Mouse (Mus musculus): Measurements from ENCODE around the gene Hepacam. TPM values are rescaled to one million over a fixed set of nuclear protein-coding genes. Genes with fewer than 3 reads are reported as not detected.

The Hepacam gene
- polyA plus RNA-seq, 3 experiments from 2014 or later: not detected

GRCm38 (mm10) chr9:37384284-37385182 is 17.4 kb downstream of the Hepacam start:
- ATAC-seq: no peak

- ATAC-seq: no peak
Observed at GRCm38 (mm10) chr9:37390891-37391290, 23.7 kb downstream of the Hepacam start.

- ATAC-seq: no peak
Observed at GRCm38 (mm10) chr9:37392071-37392470, 24.9 kb downstream of the Hepacam start.

DNA sequence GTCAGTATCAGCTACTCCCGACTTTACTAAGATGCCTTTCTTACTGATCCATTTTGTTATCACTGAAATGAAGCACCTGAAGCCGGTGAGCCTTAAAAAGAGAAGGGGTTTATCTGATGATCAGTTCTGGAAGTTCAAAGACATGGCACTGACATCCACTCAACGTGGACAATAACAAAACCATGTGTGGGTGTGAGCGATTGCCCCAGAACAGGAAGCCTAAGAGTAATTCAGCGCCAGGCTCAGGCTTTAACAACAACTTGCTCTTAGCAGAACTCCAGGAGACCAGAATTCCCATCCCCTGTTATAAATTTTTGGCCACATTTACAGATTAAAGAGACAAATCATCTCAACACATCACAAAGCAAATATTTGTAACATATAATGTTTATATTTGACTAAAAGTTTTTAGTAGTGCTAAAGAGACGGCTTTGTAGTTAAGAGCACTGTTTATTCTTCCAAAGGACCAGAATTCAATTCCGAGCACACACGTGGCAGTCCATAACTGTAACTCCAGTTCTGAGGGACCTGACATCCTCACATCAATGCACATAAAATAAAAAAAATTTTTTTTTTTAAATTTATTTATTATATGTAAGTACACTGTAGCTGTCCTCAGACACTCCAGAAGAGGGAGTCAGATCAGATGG is 26.5 kb downstream of the Hepacam start:
- ATAC-seq: no peak

- ATAC-seq: no peak
Observed at GRCm38 (mm10) chr9:37400585-37400984, 33.4 kb downstream of the Hepacam start.

DNA sequence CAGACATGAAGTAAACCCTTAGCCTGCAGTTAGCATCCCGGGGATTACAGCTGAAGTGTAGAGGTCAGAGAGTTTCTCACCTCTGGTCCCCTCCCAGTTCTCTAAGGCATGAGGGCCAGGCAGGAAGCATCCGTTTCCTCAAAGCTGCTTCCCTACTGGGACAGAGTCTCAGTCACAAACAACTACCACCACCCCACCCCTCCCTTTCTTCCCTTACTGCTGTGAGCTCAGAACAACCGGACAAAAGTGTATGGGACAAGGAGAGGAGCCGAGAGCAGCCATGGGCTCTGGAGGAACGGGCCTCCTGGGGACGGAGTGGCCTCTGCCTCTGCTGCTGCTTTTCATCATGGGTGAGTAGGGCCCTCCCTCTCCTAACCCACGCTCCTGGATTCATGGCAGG is 34.7 kb downstream of the Hepacam start, which contains the start of gene Robo4:
Robo4 (plus strand) TSS at position 96 of the 400 bp plus-strand sequence.
- no peak for ATAC-seq

DNA sequence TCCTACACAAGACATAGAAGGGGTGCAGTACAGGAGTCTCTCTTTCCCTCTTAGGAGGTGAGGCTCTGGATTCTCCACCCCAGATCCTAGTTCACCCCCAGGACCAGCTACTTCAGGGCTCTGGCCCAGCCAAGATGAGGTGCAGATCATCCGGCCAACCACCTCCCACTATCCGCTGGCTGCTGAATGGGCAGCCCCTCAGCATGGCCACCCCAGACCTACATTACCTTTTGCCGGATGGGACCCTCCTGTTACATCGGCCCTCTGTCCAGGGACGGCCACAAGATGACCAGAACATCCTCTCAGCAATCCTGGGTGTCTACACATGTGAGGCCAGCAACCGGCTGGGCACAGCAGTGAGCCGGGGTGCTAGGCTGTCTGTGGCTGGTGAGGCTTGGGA is 35.4 kb downstream of the Hepacam start:
- no peak for ATAC-seq

DNA sequence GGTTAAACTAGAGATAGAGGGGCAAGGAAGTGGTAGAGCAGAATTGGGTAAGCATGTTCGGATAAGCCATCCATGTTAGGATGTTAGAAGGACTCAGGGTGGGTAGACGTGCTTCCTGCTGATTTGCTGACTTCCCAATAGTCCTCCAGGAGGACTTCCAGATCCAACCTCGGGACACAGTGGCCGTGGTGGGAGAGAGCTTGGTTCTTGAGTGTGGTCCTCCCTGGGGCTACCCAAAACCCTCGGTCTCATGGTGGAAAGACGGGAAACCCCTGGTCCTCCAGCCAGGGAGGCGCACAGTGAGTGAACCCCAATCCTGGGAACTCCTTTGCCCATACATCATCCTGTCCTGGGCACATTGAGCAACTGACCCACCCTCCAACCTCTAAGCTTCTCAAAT is 35.9 kb downstream of the Hepacam start:
- ATAC-seq: no peak

GRCm38 (mm10) chr9:37406372-37406771 is 39.2 kb downstream of the Hepacam start:
- peak; percentile 80 for ATAC-seq

- ATAC-seq: no peak
Observed at GRCm38 (mm10) chr9:37407850-37408502, 40.8 kb downstream of the Hepacam start.

- no peak for ATAC-seq
Observed at GRCm38 (mm10) chr9:37409698-37410445, 42.7 kb downstream of the Hepacam start.

DNA sequence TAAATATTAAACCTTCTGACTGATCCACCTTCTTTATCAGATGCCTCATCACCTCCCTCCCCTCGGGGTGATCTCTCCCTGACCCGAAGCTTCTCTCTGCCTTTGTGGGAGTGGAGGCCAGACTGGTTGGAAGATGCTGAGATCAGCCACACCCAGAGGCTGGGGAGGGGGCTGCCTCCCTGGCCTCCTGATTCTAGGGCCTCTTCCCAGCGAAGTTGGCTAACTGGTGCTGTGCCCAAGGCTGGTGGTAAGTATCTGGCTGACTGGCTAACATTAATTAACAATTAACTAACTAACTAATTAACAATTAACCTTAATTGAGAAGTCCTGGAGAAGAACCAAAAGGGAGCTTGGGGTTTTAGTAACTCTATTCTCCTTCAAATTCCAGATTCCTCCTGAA is 45.8 kb downstream of the Hepacam start:
- ATAC-seq: no peak

DNA sequence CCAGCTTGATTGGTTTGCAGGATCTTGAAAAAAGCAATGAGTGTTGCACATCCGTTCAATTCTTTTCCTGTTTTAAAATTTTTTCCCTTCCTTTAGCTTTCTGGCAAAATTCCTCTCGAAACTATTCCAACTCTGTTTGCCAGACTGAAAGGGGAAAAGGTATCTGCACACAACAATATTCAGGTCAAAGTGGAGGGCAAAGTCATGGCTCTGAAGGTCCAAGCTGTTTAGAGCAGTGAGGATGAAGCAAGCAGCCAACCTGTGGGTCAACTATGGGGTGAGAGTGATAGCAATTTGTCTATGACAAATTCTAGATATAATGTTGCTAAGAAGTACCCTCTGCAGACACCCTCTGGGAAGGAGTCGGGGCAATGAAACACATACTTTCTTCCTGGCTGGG is 47.5 kb downstream of the Hepacam start:
- no peak for ATAC-seq

- ATAC-seq: no peak
Observed at GRCm38 (mm10) chr9:37418791-37419190, 51.6 kb downstream of the Hepacam start.

GRCm38 (mm10) chr9:37420676-37421075 is 53.5 kb downstream of the Hepacam start:
- peak; percentile 87 for ATAC-seq

GRCm38 (mm10) chr9:37421239-37421638 is 54.1 kb downstream of the Hepacam start:
- peak; percentile 23 for ATAC-seq

GRCm38 (mm10) chr9:37429326-37429725 is 62.2 kb downstream of the Hepacam start:
- ATAC-seq: no peak

DNA sequence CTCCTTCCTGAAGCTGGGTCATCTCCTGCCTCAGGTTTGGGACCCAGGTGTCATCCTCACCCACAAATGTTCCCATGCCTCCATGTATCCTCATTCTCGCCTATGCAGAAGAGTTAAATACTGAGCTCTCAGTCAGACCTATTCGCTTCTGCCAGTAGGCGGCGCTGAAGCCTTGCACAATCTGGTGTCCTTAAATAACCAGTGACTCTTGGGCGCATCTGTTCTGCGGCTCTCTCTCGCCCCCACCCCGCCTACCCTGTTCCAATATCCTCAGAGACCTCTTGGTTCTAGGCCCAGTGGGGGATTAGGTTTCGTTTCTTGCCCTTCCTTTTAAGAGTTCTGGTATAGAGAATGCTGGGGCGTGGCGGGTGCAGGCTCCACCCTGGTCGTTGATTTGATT is 63.4 kb downstream of the Hepacam start:
- peak; percentile 80 for ATAC-seq

DNA sequence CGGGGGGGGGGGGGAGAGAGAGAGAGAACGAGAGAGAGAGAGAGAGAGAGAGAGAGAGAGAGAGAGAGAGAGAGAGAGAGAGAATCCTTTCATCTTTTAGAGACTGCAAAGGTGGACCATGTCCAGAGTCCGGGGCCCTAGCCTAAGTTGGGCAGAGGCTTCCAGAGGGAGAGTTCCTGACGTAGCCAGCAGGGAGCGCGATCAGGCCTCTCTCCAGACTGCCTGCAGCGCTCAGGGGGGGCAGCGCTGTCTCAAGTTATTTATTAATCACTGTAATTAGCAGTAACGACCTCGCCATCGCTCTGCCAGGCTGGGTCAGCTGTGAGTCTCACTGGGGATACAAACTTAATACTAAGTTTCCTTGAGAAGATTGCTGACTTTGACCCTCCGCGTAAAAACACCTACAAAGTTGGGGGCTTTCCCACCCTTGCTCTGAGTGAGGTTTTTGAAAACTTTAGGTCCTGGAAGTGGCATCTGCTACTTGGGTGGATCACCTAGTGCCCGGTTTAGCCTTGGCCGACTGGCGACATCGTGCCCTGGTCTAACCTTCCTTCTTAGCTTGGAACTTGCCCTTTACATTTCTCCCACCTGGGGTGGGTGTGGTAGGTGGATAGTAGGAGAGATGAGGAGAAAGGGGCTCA is 65.0 kb downstream of the Hepacam start:
- no peak for ATAC-seq

DNA sequence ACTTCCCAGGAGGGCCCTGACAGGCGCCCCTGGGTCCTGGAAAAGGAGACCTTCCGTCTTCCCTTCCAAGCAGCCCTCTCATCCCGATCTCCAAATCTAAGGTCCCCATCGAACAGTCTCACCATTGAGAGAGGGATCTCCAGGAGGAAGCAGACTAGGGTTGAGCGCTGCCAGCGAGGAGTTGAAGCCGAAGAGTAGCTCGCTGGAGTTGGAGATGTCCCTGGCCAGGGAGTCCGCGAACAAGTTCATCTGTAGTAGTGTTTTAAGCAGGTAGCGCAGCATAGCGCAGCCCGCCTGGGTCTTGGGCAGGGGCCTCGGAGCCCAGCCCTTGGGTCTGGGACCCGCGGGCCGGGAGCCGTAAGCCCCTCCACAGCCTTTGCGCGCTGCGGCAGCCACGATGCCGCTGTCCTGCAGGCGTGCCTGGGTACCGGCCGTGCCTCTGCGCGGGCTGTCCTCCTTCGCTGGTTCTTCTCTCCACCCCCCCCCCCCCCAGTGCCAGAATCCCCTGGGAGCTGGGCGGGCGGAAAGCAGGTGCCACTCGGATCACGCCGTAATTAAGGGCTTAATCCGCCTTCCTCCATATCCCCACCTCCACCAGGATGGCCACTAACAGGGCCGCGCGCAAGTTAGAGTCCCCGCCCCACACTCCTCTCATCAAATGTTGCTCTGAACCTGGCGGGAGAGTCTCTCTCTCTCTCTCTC is 65.7 kb downstream of the Hepacam start, which contains the start of gene Robo3:
Robo3 (minus strand) TSS at position 527 of the 702 bp plus-strand sequence.
- no peak for ATAC-seq

DNA sequence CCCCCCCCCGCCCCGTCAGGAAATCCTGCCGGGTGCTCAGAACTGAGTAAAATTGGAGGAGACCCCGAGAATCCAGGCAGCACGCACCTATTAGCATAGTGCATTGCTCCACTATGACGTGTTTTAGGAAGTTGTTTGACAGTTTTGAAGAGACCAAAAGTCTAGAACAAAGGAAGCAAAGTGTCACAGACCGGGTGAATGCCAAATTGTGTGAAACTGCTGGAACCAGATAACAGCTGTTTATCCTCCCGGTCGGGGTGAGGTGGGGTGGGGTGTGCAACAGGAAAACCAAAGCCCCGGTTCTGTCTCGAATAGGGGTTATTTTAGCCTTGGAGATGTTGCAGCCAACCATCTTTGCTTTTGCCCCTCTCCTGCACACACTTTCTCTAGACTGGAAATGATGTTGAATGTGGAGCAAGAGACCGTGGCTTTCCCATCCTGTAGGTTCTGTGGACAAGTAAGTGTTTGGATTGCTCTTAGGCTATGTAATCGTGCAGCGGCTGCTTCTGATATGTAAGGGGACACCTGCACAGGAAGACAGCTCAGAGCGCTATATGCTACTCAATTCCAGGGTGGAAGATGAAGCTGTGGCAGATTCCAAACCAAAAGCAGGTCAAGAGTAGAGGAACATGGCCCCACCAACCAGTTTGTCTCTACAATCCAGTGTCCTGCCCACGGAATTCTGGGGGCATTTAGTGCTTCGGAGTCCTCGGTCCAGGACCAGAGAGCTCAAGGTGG is 66.8 kb downstream of the Hepacam start:
- no peak for ATAC-seq
